Mouse (Mus musculus): Measurements from ENCODE around the gene Rhox4a2. TPM values are rescaled to one million over a fixed set of nuclear protein-coding genes. Genes with fewer than 3 reads are reported as not detected.
"Not testable (repeated sequence)": the region's sequence is repeated elsewhere in the genome, so short reads cannot be mapped to it uniquely, and the experiment has no call there.

Rhox4a2 gene
- not detected in 2 replicates for polyA plus RNA-seq (2012; rRNA removed)

- H3K4me1 ChIP-seq (ENCODE audit: control insufficient read depth, insufficient read depth, insufficient read length, low read length); H3K27me3 ChIP-seq (ENCODE audit: control insufficient read depth, insufficient read depth, low read length); H3K36me3 ChIP-seq (ENCODE audit: control insufficient read depth, insufficient read depth, low read length); H3K4me3 ChIP-seq (ENCODE audit: low read depth, low read length); H3K27ac ChIP-seq (ENCODE audit: insufficient read depth, low read depth, low read length): not testable (repeated sequence)
- WGBS, result 95% methylated on average over 9 of the region's 16 CpGs
Observed at GRCm38 (mm10) chrX:37390548-37390947, at the start of gene Rhox4a2. TSS of gene Rhox4a2 (plus strand) at chrX:37390848.

DNA sequence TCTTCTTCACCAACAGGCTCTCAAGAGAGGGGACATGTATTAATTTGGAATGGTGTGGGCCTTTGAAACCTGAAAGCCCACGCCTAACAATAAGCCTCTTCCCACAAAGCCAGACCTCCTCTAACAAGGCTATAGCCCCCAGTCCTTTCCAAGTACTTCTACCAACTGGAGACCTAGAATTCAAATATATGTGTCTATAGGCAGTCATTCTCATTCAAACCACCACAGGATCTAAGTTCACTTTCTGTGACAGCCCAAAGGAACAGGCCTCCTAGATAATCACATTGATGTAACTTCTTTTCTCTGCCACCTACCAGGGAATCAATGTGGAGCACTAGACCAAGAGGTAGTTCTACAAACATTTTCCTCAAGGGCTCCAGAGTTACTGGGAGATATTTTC is 10.9 kb upstream of the Rhox4a2 start, which contains the start of gene Rhox3a2:
Gene Rhox3a2 (plus strand): TSS at position 301 of the 400 bp plus-strand sequence.
- WGBS, result no CpG with 5 or more reads among the region's 1 CpGs
- H3K36me3 ChIP-seq (ENCODE audit: control insufficient read depth, insufficient read depth, low read length); H3K4me3 ChIP-seq (ENCODE audit: low read depth, low read length); H3K4me1 ChIP-seq (ENCODE audit: control insufficient read depth, insufficient read depth, insufficient read length, low read length); H3K27me3 ChIP-seq (ENCODE audit: control insufficient read depth, insufficient read depth, low read length); H3K27ac ChIP-seq (ENCODE audit: insufficient read depth, low read depth, low read length): not testable (repeated sequence)

DNA sequence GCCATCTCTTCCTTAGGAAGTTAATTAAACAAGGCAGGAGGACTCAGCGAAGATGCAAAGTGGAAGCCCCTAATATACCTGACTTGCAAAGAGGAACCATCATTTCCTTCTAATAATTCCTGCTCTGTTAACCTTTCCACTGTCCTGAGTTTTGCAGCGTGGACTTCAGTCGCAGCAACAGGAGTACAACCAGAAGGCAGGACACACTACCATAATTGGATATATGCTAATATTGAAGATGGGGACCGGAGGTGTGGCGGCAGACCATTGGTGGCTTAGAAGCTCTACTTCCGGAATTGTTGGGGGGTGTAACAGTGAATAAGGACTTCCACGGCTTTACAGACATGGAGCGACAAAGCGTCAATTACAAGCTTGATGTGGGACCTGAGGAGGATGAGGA is 21.1 kb downstream of the Rhox4a2 start, which contains the start of gene Rhox2b:
Gene Rhox2b (plus strand): TSS at position 301 of the 400 bp plus-strand sequence.
- not testable (repeated sequence) for H3K36me3 ChIP-seq (ENCODE audit: control insufficient read depth, insufficient read depth, low read length); H3K27ac ChIP-seq (ENCODE audit: insufficient read depth, low read depth, low read length); H3K27me3 ChIP-seq (ENCODE audit: control insufficient read depth, insufficient read depth, low read length); H3K4me3 ChIP-seq (ENCODE audit: low read depth, low read length); H3K4me1 ChIP-seq (ENCODE audit: control insufficient read depth, insufficient read depth, insufficient read length, low read length)
- no CpG with 5 or more reads among the region's 9 CpGs for WGBS

DNA sequence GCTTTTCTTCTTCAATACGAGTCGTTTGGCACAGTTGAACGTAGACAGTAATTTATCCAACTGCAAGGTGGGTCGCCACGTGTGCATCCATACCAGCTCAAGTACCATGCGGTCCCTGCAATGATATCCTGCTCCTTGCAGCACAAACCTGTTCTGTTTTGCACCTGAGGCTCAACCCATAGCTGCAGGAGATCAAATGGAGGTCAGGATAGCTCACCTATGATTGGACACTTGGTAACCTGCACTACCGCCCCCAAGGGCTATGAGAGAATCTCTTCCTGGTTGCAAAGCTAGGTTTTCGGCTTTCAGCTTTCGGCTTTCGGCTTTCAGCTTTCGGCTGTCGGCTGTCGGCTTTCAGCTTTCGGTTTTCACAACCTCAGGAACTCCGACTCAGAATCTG is 41.5 kb downstream of the Rhox4a2 start, which contains the start of gene Rhox4b:
Gene Rhox4b (plus strand): TSS at position 301 of the 400 bp plus-strand sequence.
- not testable (repeated sequence) for H3K27ac ChIP-seq (ENCODE audit: insufficient read depth, low read depth, low read length); H3K4me3 ChIP-seq (ENCODE audit: low read depth, low read length); H3K27me3 ChIP-seq (ENCODE audit: control insufficient read depth, insufficient read depth, low read length); H3K36me3 ChIP-seq (ENCODE audit: control insufficient read depth, insufficient read depth, low read length); H3K4me1 ChIP-seq (ENCODE audit: control insufficient read depth, insufficient read depth, insufficient read length, low read length)
- WGBS, result 81% methylated on average over 15 of the region's 15 CpGs

Other genes with a start within 250 kb of the Rhox4a2 start
- not detected in 2 replicates for gene Akap14, start 222.0 kb upstream of the Rhox4a2 start, polyA plus RNA-seq (2012; rRNA removed)
- 194 and 230 TPM in 2 replicates for gene Ndufa1, start 199.7 kb upstream of the Rhox4a2 start, polyA plus RNA-seq (2012; rRNA removed)
- gene Rnf113a1, start 199.6 kb upstream of the Rhox4a2 start, polyA plus RNA-seq (2012; rRNA removed), result 0.99 and 1.6 TPM in 2 replicates
- not detected in 2 replicates for gene Gm9, start 179.8 kb upstream of the Rhox4a2 start, polyA plus RNA-seq (2012; rRNA removed)
- not detected in 2 replicates for gene Rhox1, start 168.6 kb upstream of the Rhox4a2 start, polyA plus RNA-seq (2012; rRNA removed)
- gene Rhox2a, start 145.9 kb upstream of the Rhox4a2 start, polyA plus RNA-seq (2012; rRNA removed), result not detected in 2 replicates
- gene Rhox3a, start 140.9 kb upstream of the Rhox4a2 start, polyA plus RNA-seq (2012; rRNA removed), result not detected in 2 replicates
- not detected in 2 replicates for gene Rhox4a, start 125.5 kb upstream of the Rhox4a2 start, polyA plus RNA-seq (2012; rRNA removed)
- gene Rhox3a2, start 10.8 kb upstream of the Rhox4a2 start, polyA plus RNA-seq (2012; rRNA removed), result not detected in 2 replicates
- gene Rhox2b, start 21.2 kb downstream of the Rhox4a2 start, polyA plus RNA-seq (2012; rRNA removed), result not detected in 2 replicates
- not detected in 2 replicates for gene Rhox4b, start 41.6 kb downstream of the Rhox4a2 start, polyA plus RNA-seq (2012; rRNA removed)
- not detected in 2 replicates for gene Rhox2c, start 62.8 kb downstream of the Rhox4a2 start, polyA plus RNA-seq (2012; rRNA removed)
- gene Rhox3c, start 67.7 kb downstream of the Rhox4a2 start, polyA plus RNA-seq (2012; rRNA removed), result not detected in 2 replicates
- gene Rhox4c, start 89.5 kb downstream of the Rhox4a2 start, polyA plus RNA-seq (2012; rRNA removed), result not detected in 2 replicates
- gene Rhox2d, start 102.6 kb downstream of the Rhox4a2 start, polyA plus RNA-seq (2012; rRNA removed), result not detected in 2 replicates
- gene Rhox4d, start 123.5 kb downstream of the Rhox4a2 start, polyA plus RNA-seq (2012; rRNA removed), result not detected in 2 replicates
- not detected in 2 replicates for gene Rhox2e, start 139.6 kb downstream of the Rhox4a2 start, polyA plus RNA-seq (2012; rRNA removed)
- gene Rhox3e, start 151.2 kb downstream of the Rhox4a2 start, polyA plus RNA-seq (2012; rRNA removed), result not detected in 2 replicates
- gene Rhox4e, start 166.6 kb downstream of the Rhox4a2 start, polyA plus RNA-seq (2012; rRNA removed), result not detected in 2 replicates
- not detected in 2 replicates for gene Rhox2f, start 180.6 kb downstream of the Rhox4a2 start, polyA plus RNA-seq (2012; rRNA removed)
- not detected in 2 replicates for gene Rhox3f, start 190.1 kb downstream of the Rhox4a2 start, polyA plus RNA-seq (2012; rRNA removed)
- gene Rhox4f, start 216.9 kb downstream of the Rhox4a2 start, polyA plus RNA-seq (2012; rRNA removed), result not detected in 2 replicates
- gene Rhox3g, start 237.8 kb downstream of the Rhox4a2 start, polyA plus RNA-seq (2012; rRNA removed), result not detected in 2 replicates

Data from small intestine, adult 2 months (tissue).